Mouse (Mus musculus): ENCODE measurements around the gene Tns1. TPM values are rescaled to one million over a fixed set of nuclear protein-coding genes. Genes with fewer than 3 reads are reported as not detected.
A peak's percentile ranks its signal among the peaks of the same experiment; 100 is the strongest.

Gene Tns1
- polyA plus RNA-seq, 1 experiment from 2014 or later: 15.6 TPM

GRCm38 (mm10) chr1:73973992-73974391, 150.3 kb downstream of the Tns1 start:
- WGBS: 80% methylated on average over 9 of the region's 9 CpGs
- ATAC-seq (replicated peaks; ENCODE audit: low FRiP score): no peak
- no peak overlapping the region for H3K4me3 ChIP-seq (ENCODE audit: low read depth, low read length)
- H3K27ac ChIP-seq (ENCODE audit: low read depth, low read length): no peak overlapping the region
- DNase-seq (ENCODE audit: low spot score): no peak
- no peaks in the 10 kb centered on the region for H3K27me3 ChIP-seq (ENCODE audit: control insufficient read depth, insufficient read depth, low read length)
- H3K36me3 ChIP-seq (ENCODE audit: control insufficient read depth, insufficient read depth, low read length): no peaks in the 10 kb centered on the region
- H3K9me3 ChIP-seq (ENCODE audit: control insufficient read depth, low read length): no peaks in the 10 kb centered on the region
- H3K4me2 ChIP-seq (ENCODE audit: low read depth, low read length, severe bottlenecking): no peak overlapping the region
- H3K4me1 ChIP-seq (replicated peaks; ENCODE audit: control insufficient read depth, insufficient read depth, low read length): peaks cover 3% of the 10 kb centered on the region; the same call in 1 of the 2 replicates
- H3K9ac ChIP-seq (ENCODE audit: low read length): no peak overlapping the region

- Histone ChIP-seq H3K36me3 (ENCODE audit: control insufficient read depth, insufficient read depth, low read length) (no peaks in the 10 kb centered on the region), H3K27ac (ENCODE audit: low read depth, low read length) (no peak overlapping the region), H3K4me2 (ENCODE audit: low read depth, low read length, severe bottlenecking) (no peak overlapping the region), H3K9me3 (ENCODE audit: control insufficient read depth, low read length) (no peaks in the 10 kb centered on the region), H3K4me1 (replicated peaks; ENCODE audit: control insufficient read depth, insufficient read depth, low read length) (peaks cover 5% of the 10 kb centered on the region; the same call in 1 of the 2 replicates), H3K4me3 (ENCODE audit: low read depth, low read length) (no peak overlapping the region), H3K27me3 (ENCODE audit: control insufficient read depth, insufficient read depth, low read length) (no peaks in the 10 kb centered on the region), H3K9ac (ENCODE audit: low read length) (no peak overlapping the region; the same call in 1 of the 2 replicates)
- ATAC-seq (replicated peaks; ENCODE audit: low FRiP score) (no peak), DNase-seq (ENCODE audit: low spot score) (no peak)
- 61% methylated on average over 5 of the region's 5 CpGs for WGBS
Observed at GRCm38 (mm10) chr1:73972726-73973125, 151.5 kb downstream of the Tns1 start.

- no peak overlapping the region for H3K4me2 ChIP-seq (ENCODE audit: low read depth, low read length, severe bottlenecking)
- no peak overlapping the region for H3K9ac ChIP-seq (ENCODE audit: low read length)
- H3K9me3 ChIP-seq (ENCODE audit: control insufficient read depth, low read length): no peaks in the 10 kb centered on the region
- DNase-seq (ENCODE audit: low spot score): no peak
- H3K27ac ChIP-seq (ENCODE audit: low read depth, low read length): no peak overlapping the region
- no peak for ATAC-seq (replicated peaks; ENCODE audit: low FRiP score)
- no peaks in the 10 kb centered on the region for H3K27me3 ChIP-seq (ENCODE audit: control insufficient read depth, insufficient read depth, low read length)
- WGBS: 42% methylated on average over 5 of the region's 5 CpGs
- H3K4me3 ChIP-seq (ENCODE audit: low read depth, low read length): no peak overlapping the region
- H3K4me1 ChIP-seq (replicated peaks; ENCODE audit: control insufficient read depth, insufficient read depth, low read length): peaks cover 5% of the 10 kb centered on the region; the same call in 1 of the 2 replicates
- H3K36me3 ChIP-seq (ENCODE audit: control insufficient read depth, insufficient read depth, low read length): no peaks in the 10 kb centered on the region
Observed at GRCm38 (mm10) chr1:73970161-73970730, 154.0 kb downstream of the Tns1 start.

- no peak overlapping the region for H3K4me3 ChIP-seq (ENCODE audit: low read depth, low read length)
- no peaks in the 10 kb centered on the region for H3K27me3 ChIP-seq (ENCODE audit: control insufficient read depth, insufficient read depth, low read length)
- no peak for ATAC-seq (replicated peaks; ENCODE audit: low FRiP score)
- WGBS: 14% methylated on average over 13 of the region's 13 CpGs
- H3K36me3 ChIP-seq (ENCODE audit: control insufficient read depth, insufficient read depth, low read length): no peaks in the 10 kb centered on the region
- H3K4me2 ChIP-seq (ENCODE audit: low read depth, low read length, severe bottlenecking): 0 out of 2 replicates have a peak overlapping the region, but pooled peaks have one; percentile 19
- DNase-seq (ENCODE audit: low spot score): no peak
- peaks cover 5% of the 10 kb centered on the region; the same call in 1 of the 2 replicates for H3K4me1 ChIP-seq (replicated peaks; ENCODE audit: control insufficient read depth, insufficient read depth, low read length)
- H3K27ac ChIP-seq (ENCODE audit: low read depth, low read length): no peak overlapping the region
- H3K9me3 ChIP-seq (ENCODE audit: control insufficient read depth, low read length): no peaks in the 10 kb centered on the region
- H3K9ac ChIP-seq (ENCODE audit: low read length): no peak overlapping the region
Observed at GRCm38 (mm10) chr1:73968712-73969511, 155.3 kb downstream of the Tns1 start.

GRCm38 (mm10) chr1:73966411-73967238, 157.6 kb downstream of the Tns1 start:
- Histone ChIP-seq H3K4me1 (replicated peaks; ENCODE audit: control insufficient read depth, insufficient read depth, low read length) (peaks cover 9% of the 10 kb centered on the region; the same call in 1 of the 2 replicates), H3K9me3 (ENCODE audit: control insufficient read depth, low read length) (no peaks in the 10 kb centered on the region), H3K36me3 (ENCODE audit: control insufficient read depth, insufficient read depth, low read length) (no peaks in the 10 kb centered on the region), H3K27ac (ENCODE audit: low read depth, low read length) (no peak overlapping the region), H3K4me3 (ENCODE audit: low read depth, low read length) (no peak overlapping the region), H3K4me2 (ENCODE audit: low read depth, low read length, severe bottlenecking) (no peak overlapping the region), H3K9ac (ENCODE audit: low read length) (no peak overlapping the region), H3K27me3 (ENCODE audit: control insufficient read depth, insufficient read depth, low read length) (no peaks in the 10 kb centered on the region)
- DNase-seq (ENCODE audit: low spot score) (no peak), ATAC-seq (replicated peaks; ENCODE audit: low FRiP score) (no peak)
- WGBS: 70% methylated on average over 12 of the region's 12 CpGs

DNA sequence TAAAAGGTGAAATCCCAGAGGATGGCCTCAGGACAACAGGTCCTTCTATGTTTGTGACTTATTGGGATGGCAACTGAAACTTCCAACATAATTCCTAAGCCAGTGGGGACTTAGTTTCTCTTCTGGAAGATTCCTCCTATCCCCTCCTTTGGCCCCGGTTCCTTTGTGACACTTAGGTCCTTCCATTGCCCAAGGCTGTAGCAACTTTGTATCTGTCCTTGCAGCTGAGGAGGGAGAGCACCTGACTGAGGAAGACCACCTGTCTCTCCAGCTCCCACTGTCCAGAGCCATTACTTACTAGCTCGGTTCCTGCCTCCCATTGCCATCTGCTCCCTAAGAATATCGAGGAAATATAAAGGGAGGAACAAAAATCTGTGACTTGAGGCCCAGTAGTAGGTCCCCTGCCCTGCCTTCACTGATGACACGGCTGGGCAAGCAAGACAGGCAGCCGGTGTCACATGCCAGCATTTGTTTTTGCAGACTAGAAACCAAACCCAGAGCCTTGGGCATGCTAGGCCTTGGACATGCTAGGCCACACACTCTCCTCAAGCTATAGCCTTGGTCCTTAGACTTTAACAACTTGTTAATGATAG, 160.0 kb downstream of the Tns1 start:
- Histone ChIP-seq H3K4me3 (ENCODE audit: low read depth, low read length) (no peak overlapping the region), H3K27ac (ENCODE audit: low read depth, low read length) (no peak overlapping the region), H3K36me3 (ENCODE audit: control insufficient read depth, insufficient read depth, low read length) (no peaks in the 10 kb centered on the region), H3K9me3 (ENCODE audit: control insufficient read depth, low read length) (no peaks in the 10 kb centered on the region), H3K9ac (ENCODE audit: low read length) (no peak overlapping the region), H3K4me2 (ENCODE audit: low read depth, low read length, severe bottlenecking) (no peak overlapping the region), H3K27me3 (ENCODE audit: control insufficient read depth, insufficient read depth, low read length) (no peaks in the 10 kb centered on the region), H3K4me1 (replicated peaks; ENCODE audit: control insufficient read depth, insufficient read depth, low read length) (peaks cover 8% of the 10 kb centered on the region; the same call in 1 of the 2 replicates)
- ATAC-seq (replicated peaks; ENCODE audit: low FRiP score): no peak
- DNase-seq (ENCODE audit: low spot score): no peak
- WGBS: 87% methylated on average over 5 of the region's 5 CpGs

DNA sequence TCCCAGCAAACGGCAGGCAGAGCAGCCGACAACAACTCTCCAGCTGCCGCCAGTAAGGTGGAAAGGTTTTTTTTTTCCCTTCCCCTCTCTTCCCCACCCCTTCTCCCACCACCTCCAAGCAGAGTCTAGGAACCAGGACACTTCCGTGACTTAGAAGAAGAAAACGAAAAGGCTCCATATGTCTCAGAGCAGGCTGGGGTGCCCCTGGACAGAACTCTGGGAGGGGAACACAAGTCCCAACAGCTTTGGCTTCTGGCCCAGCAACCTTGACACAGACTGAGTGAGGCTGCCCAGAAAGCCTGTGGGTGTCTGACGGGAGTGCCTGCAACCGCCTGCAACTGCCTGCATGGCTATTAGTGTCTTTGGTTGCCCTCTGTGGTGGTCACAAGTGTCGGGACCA, 160.6 kb downstream of the Tns1 start:
- DNase-seq (ENCODE audit: low spot score) (no peak), ATAC-seq (replicated peaks; ENCODE audit: low FRiP score) (no peak)
- H3K9me3 ChIP-seq (ENCODE audit: control insufficient read depth, low read length): no peaks in the 10 kb centered on the region
- H3K4me1 ChIP-seq (replicated peaks; ENCODE audit: control insufficient read depth, insufficient read depth, low read length): peaks cover 4% of the 10 kb centered on the region; the same call in 1 of the 2 replicates
- no peaks in the 10 kb centered on the region for H3K36me3 ChIP-seq (ENCODE audit: control insufficient read depth, insufficient read depth, low read length)
- WGBS: 56% methylated on average over 8 of the region's 8 CpGs
- no peak overlapping the region for H3K4me3 ChIP-seq (ENCODE audit: low read depth, low read length)
- H3K9ac ChIP-seq (ENCODE audit: low read length): no peak overlapping the region
- H3K27me3 ChIP-seq (ENCODE audit: control insufficient read depth, insufficient read depth, low read length): no peaks in the 10 kb centered on the region
- no peak overlapping the region for H3K27ac ChIP-seq (ENCODE audit: low read depth, low read length)
- no peak overlapping the region for H3K4me2 ChIP-seq (ENCODE audit: low read depth, low read length, severe bottlenecking)
